Mouse (Mus musculus): ENCODE results near the gene Rps13. TPM values are rescaled to one million over a fixed set of nuclear protein-coding genes. Genes with fewer than 3 reads are reported as not detected.
"Not testable (repeated sequence)": the region's sequence is repeated elsewhere in the genome, so short reads cannot be mapped to it uniquely, and the experiment has no call there.

Rps13 gene
- polyA plus RNA-seq (2014; fragmentation: Nextera tagmentation; extraction: Ambion mirVana), result 765 and 766 TPM in 2 replicates

- ATAC-seq (ENCODE audit: low FRiP score), result peak; percentile 99
- DNase-seq (ENCODE audit: low spot score, missing footprints), result peak; percentile 99
- Histone ChIP-seq H3K9me3 (ENCODE audit: control insufficient read depth, low read length) (no peaks in the 10 kb centered on the region), H3K27ac (ENCODE audit: low read depth, low read length) (peak within 1 kb of the TSS; percentile 27; the same call in 1 of the 2 replicates), H3K4me3 (ENCODE audit: low read depth, low read length) (peak within 1 kb of the TSS; percentile 87), H3K36me3 (ENCODE audit: control insufficient read depth, insufficient read depth, low read length) (peaks cover 17% of the 10 kb centered on the region), H3K4me2 (peak within 1 kb of the TSS; percentile 76), H3K4me1 (ENCODE audit: control insufficient read depth, insufficient read depth, low read length) (peaks cover 6% of the 10 kb centered on the region; the same call in 1 of the 2 replicates), H3K27me3 (ENCODE audit: control insufficient read depth, insufficient read depth, low read length) (no peaks in the 10 kb centered on the region), H3K9ac (ENCODE audit: low read length) (peak within 1 kb of the TSS; percentile 97)
- WGBS, result under 1% methylated on average over 73 of the region's 78 CpGs
Observed at GRCm38 (mm10) chr7:116333713-116334668, at the start of gene Rps13. Rps13 (minus strand) TSS chr7:116334195.

GRCm38 (mm10) chr7:116379181-116379580 lies 45.2 kb upstream of the Rps13 start:
- not testable (repeated sequence) for DNase-seq (ENCODE audit: low spot score, missing footprints); H3K4me3 ChIP-seq (ENCODE audit: low read depth, low read length); H3K9me3 ChIP-seq (ENCODE audit: control insufficient read depth, low read length); ATAC-seq (ENCODE audit: low FRiP score); H3K36me3 ChIP-seq (ENCODE audit: control insufficient read depth, insufficient read depth, low read length); H3K27ac ChIP-seq (ENCODE audit: low read depth, low read length); H3K4me2 ChIP-seq; H3K9ac ChIP-seq (ENCODE audit: low read length); H3K27me3 ChIP-seq (ENCODE audit: control insufficient read depth, insufficient read depth, low read length); H3K4me1 ChIP-seq (ENCODE audit: control insufficient read depth, insufficient read depth, low read length)
- WGBS, result 85% methylated on average over 6 of the region's 6 CpGs

- Histone ChIP-seq H3K4me2 (no peak overlapping the region), H3K36me3 (ENCODE audit: control insufficient read depth, insufficient read depth, low read length) (no peaks in the 10 kb centered on the region), H3K4me3 (ENCODE audit: low read depth, low read length) (no peak overlapping the region), H3K9ac (ENCODE audit: low read length) (no peak overlapping the region), H3K9me3 (ENCODE audit: control insufficient read depth, low read length) (no peaks in the 10 kb centered on the region), H3K27ac (ENCODE audit: low read depth, low read length) (no peak overlapping the region), H3K27me3 (ENCODE audit: control insufficient read depth, insufficient read depth, low read length) (no peaks in the 10 kb centered on the region), H3K4me1 (ENCODE audit: control insufficient read depth, insufficient read depth, low read length) (no peaks in the 10 kb centered on the region)
- 87% methylated on average over 1 of the region's 1 CpGs for WGBS
- DNase-seq (ENCODE audit: low spot score, missing footprints) (no peak), ATAC-seq (ENCODE audit: low FRiP score) (no peak)
Observed at GRCm38 (mm10) chr7:116374284-116374683, 40.3 kb upstream of the Rps13 start.

- ATAC-seq (ENCODE audit: low FRiP score) (no peak), DNase-seq (ENCODE audit: low spot score, missing footprints) (peak; percentile 93)
- no peak overlapping the region for H3K4me2 ChIP-seq
- H3K27me3 ChIP-seq (ENCODE audit: control insufficient read depth, insufficient read depth, low read length), result no peaks in the 10 kb centered on the region
- WGBS, result 57% methylated on average over 1 of the region's 1 CpGs
- H3K9me3 ChIP-seq (ENCODE audit: control insufficient read depth, low read length), result no peaks in the 10 kb centered on the region
- H3K4me3 ChIP-seq (ENCODE audit: low read depth, low read length), result no peak overlapping the region
- H3K9ac ChIP-seq (ENCODE audit: low read length), result no peak overlapping the region
- H3K27ac ChIP-seq (ENCODE audit: low read depth, low read length), result no peak overlapping the region
- H3K4me1 ChIP-seq (ENCODE audit: control insufficient read depth, insufficient read depth, low read length), result peaks cover 6% of the 10 kb centered on the region; the same call in 1 of the 2 replicates
- peaks cover 13% of the 10 kb centered on the region for H3K36me3 ChIP-seq (ENCODE audit: control insufficient read depth, insufficient read depth, low read length)
Observed at GRCm38 (mm10) chr7:116336226-116336625, 2.2 kb upstream of the Rps13 start.

- H3K4me2 ChIP-seq, result no peak overlapping the region; the same call in 1 of the 2 replicates
- ATAC-seq (ENCODE audit: low FRiP score), result no peak
- H3K9me3 ChIP-seq (ENCODE audit: control insufficient read depth, low read length), result no peaks in the 10 kb centered on the region
- no peak for DNase-seq (ENCODE audit: low spot score, missing footprints)
- no peaks in the 10 kb centered on the region for H3K27me3 ChIP-seq (ENCODE audit: control insufficient read depth, insufficient read depth, low read length)
- WGBS, result 87% methylated on average over 6 of the region's 6 CpGs
- peaks cover 6% of the 10 kb centered on the region; the same call in 1 of the 2 replicates for H3K4me1 ChIP-seq (ENCODE audit: control insufficient read depth, insufficient read depth, low read length)
- H3K4me3 ChIP-seq (ENCODE audit: low read depth, low read length), result no peak overlapping the region
- peaks cover 17% of the 10 kb centered on the region for H3K36me3 ChIP-seq (ENCODE audit: control insufficient read depth, insufficient read depth, low read length)
- no peak overlapping the region for H3K27ac ChIP-seq (ENCODE audit: low read depth, low read length)
- H3K9ac ChIP-seq (ENCODE audit: low read length), result no peak overlapping the region
Observed at GRCm38 (mm10) chr7:116335133-116335532, 1.1 kb upstream of the Rps13 start.

GRCm38 (mm10) chr7:116334669-116335038 lies 659 bp upstream of the Rps13 start:
- peaks cover 16% of the 10 kb centered on the region for H3K36me3 ChIP-seq (ENCODE audit: control insufficient read depth, insufficient read depth, low read length)
- 30% methylated on average over 8 of the region's 8 CpGs for WGBS
- no peak overlapping the region for H3K27ac ChIP-seq (ENCODE audit: low read depth, low read length)
- peaks cover 6% of the 10 kb centered on the region; the same call in 1 of the 2 replicates for H3K4me1 ChIP-seq (ENCODE audit: control insufficient read depth, insufficient read depth, low read length)
- no peaks in the 10 kb centered on the region for H3K9me3 ChIP-seq (ENCODE audit: control insufficient read depth, low read length)
- DNase-seq (ENCODE audit: low spot score, missing footprints) (peak; percentile 91), ATAC-seq (ENCODE audit: low FRiP score) (no peak)
- H3K27me3 ChIP-seq (ENCODE audit: control insufficient read depth, insufficient read depth, low read length), result no peaks in the 10 kb centered on the region
- peak overlapping the region; percentile 76 for H3K4me2 ChIP-seq
- peak overlapping the region; percentile 87 for H3K4me3 ChIP-seq (ENCODE audit: low read depth, low read length)
- peak overlapping the region; percentile 97 for H3K9ac ChIP-seq (ENCODE audit: low read length)

GRCm38 (mm10) chr7:116331246-116331645 lies 2.7 kb downstream of the Rps13 start:
- H3K36me3 ChIP-seq (ENCODE audit: control insufficient read depth, insufficient read depth, low read length), result peaks cover 17% of the 10 kb centered on the region
- DNase-seq (ENCODE audit: low spot score, missing footprints), result no peak

GRCm38 (mm10) chr7:116329858-116330257 lies 4.1 kb downstream of the Rps13 start:
- no peak overlapping the region for H3K4me2 ChIP-seq
- ATAC-seq (ENCODE audit: low FRiP score) (no peak), DNase-seq (ENCODE audit: low spot score, missing footprints) (no peak)
- no peaks in the 10 kb centered on the region for H3K27me3 ChIP-seq (ENCODE audit: control insufficient read depth, insufficient read depth, low read length)
- no peak overlapping the region for H3K4me3 ChIP-seq (ENCODE audit: low read depth, low read length)
- H3K9ac ChIP-seq (ENCODE audit: low read length), result no peak overlapping the region
- no peak overlapping the region for H3K27ac ChIP-seq (ENCODE audit: low read depth, low read length)
- H3K4me1 ChIP-seq (ENCODE audit: control insufficient read depth, insufficient read depth, low read length), result peaks cover 6% of the 10 kb centered on the region; the same call in 1 of the 2 replicates
- H3K9me3 ChIP-seq (ENCODE audit: control insufficient read depth, low read length), result no peaks in the 10 kb centered on the region
- 90% methylated on average over 4 of the region's 4 CpGs for WGBS
- H3K36me3 ChIP-seq (ENCODE audit: control insufficient read depth, insufficient read depth, low read length), result peaks cover 17% of the 10 kb centered on the region

More at GRCm38 (mm10) chr7:116331246-116331645, 2.7 kb downstream of the Rps13 start:
- Histone ChIP-seq H3K27me3 (ENCODE audit: control insufficient read depth, insufficient read depth, low read length) (no peaks in the 10 kb centered on the region), H3K27ac (ENCODE audit: low read depth, low read length) (no peak overlapping the region), H3K4me2 (no peak overlapping the region), H3K9me3 (ENCODE audit: control insufficient read depth, low read length) (no peaks in the 10 kb centered on the region), H3K4me3 (ENCODE audit: low read depth, low read length) (no peak overlapping the region), H3K4me1 (ENCODE audit: control insufficient read depth, insufficient read depth, low read length) (peaks cover 6% of the 10 kb centered on the region; the same call in 1 of the 2 replicates), H3K9ac (ENCODE audit: low read length) (no peak overlapping the region)
- WGBS, result 95% methylated on average over 2 of the region's 2 CpGs
- no peak for ATAC-seq (ENCODE audit: low FRiP score)

GRCm38 (mm10) chr7:116328777-116329176 lies 5.2 kb downstream of the Rps13 start:
- Histone ChIP-seq H3K9me3 (ENCODE audit: control insufficient read depth, low read length) (no peaks in the 10 kb centered on the region), H3K4me1 (ENCODE audit: control insufficient read depth, insufficient read depth, low read length) (peaks cover 6% of the 10 kb centered on the region; the same call in 1 of the 2 replicates), H3K4me3 (ENCODE audit: low read depth, low read length) (no peak overlapping the region), H3K27me3 (ENCODE audit: control insufficient read depth, insufficient read depth, low read length) (no peaks in the 10 kb centered on the region), H3K36me3 (ENCODE audit: control insufficient read depth, insufficient read depth, low read length) (peaks cover 17% of the 10 kb centered on the region), H3K4me2 (no peak overlapping the region), H3K27ac (ENCODE audit: low read depth, low read length) (no peak overlapping the region), H3K9ac (ENCODE audit: low read length) (no peak overlapping the region)
- DNase-seq (ENCODE audit: low spot score, missing footprints) (peak; percentile 76), ATAC-seq (ENCODE audit: low FRiP score) (no peak)
- 81% methylated on average over 7 of the region's 7 CpGs for WGBS

All from midbrain, embryonic 11.5 days (tissue).